Mouse (Mus musculus): ENCODE results near the gene Tbc1d32.
A peak's percentile ranks its signal among the peaks of the same experiment; 100 is the strongest.

The Tbc1d32 gene

DNA sequence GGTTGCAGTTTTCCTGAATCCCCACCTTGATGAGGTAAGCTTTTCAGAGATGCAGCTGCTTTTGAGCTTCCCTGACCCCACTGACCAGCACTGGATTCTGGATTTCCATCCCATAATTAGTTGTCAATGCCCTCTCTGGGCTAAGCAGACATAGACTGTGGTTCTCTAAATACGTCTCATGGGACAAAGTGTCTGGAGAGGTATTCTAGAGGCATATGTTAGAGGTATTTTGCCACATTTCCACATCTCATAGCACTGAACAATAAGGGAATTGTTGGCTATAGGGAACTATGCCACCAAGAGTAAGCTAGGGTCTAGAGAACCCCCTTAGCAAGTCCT, 121.5 kb downstream of the Tbc1d32 start:
- DNase-seq (ENCODE audit: low spot score), result no peak

DNA sequence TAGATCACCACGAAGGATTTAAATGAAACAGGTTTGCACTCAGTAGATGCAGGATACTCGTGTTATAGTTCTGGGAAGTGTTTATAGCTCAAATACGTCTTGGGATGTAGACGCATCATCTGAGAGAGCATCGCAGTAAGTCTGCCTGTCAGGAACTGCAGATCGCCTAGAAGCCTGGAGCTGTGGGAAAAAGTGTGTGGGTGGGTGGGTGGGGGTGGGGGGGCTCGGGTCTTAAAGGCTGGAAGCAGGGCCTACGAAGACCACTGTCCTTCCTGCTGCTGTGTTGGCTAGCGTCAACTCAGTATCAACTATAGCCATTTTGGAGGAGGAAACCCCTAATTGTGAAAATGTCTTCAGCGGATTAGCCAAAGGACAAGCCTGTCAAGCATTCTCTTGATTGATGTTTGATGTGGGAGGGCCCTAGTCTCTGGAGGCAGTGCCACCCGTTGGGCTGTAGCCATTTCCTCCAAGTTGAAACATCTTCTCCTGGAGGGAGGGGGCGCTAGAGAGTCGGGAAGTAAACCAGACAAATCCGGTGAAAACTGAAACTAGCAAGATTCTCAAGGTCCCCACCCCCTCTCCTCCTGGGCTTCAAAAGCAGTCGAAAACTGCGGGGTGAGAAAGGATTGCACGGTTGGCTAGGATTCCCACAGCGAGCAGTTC, 122.0 kb downstream of the Tbc1d32 start, which contains the start of gene Msl3l2:
TSS of gene Msl3l2 (plus strand) at position 585 of the 663 bp plus-strand sequence.
- peak; percentile 89 for DNase-seq (ENCODE audit: low spot score)

DNA sequence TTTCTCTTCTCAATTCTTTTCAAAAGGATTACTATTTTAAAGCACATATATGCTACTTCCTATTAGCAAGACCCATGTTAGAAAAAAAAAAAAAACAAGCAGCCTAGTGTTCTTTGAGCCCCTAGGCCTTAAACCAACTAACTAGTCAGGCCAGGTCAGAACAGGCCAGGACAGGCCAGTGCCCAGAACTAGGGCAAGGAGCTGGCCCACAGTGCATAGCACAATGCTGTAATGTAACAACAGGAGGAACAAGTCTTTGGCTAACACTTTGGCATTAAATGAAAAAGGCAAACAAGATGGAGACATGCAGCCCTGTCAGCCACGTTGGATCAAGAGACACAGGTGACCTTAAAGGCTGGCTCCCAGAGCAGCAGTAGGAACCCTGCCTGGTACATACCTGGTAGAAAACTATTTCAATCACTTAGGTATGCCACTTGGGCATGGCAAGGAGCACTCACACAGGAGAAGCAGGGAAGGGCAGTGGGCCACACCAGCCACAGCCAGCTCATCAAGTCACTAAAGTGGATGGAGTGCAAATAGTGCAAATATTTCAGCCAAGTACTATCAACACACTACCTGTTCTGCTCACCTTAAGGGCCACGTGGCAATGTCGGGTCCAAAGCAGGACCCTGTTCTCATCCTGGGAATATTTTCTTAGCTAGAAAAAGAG, 128.7 kb downstream of the Tbc1d32 start:
- no peak for DNase-seq (ENCODE audit: low spot score)

DNA sequence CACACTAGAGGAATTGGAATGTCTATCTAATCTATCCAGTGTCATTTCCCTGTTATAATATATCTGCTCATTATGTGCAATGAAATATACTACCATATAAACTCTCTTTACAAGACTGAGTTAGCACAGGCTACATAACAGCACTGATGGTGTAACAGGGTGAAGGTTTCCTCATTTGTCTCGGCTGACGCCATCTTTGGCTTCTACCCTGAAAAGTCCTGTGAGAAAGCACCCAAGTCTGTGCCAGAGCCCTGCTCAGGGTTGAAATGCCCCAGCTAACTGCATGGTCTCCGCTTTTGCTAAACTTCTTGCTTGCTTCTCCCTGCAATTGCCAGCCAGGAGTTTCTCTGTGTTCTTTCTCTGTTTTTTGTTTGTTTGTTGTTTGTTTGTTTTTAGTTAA, 129.4 kb downstream of the Tbc1d32 start:
- DNase-seq (ENCODE audit: low spot score), result no peak

DNA sequence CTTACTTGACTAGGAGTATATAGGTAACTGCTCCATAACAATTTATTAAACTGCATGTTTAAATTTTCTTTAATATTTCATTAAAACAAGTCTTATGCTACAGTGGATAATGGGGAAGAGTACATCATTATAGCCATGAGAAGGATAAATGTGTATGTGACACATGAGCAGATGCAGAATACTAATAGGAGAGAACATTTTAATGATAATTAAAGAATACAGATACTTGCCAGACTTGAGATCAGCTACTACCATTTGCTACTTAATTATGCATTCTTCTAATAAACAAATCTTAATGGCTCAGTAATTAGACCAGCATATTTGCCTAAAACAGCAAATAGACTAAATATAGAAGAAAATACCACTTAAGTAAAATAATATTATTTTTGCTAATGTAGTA, 131.7 kb downstream of the Tbc1d32 start:
- no peak for DNase-seq (ENCODE audit: low spot score)

DNA sequence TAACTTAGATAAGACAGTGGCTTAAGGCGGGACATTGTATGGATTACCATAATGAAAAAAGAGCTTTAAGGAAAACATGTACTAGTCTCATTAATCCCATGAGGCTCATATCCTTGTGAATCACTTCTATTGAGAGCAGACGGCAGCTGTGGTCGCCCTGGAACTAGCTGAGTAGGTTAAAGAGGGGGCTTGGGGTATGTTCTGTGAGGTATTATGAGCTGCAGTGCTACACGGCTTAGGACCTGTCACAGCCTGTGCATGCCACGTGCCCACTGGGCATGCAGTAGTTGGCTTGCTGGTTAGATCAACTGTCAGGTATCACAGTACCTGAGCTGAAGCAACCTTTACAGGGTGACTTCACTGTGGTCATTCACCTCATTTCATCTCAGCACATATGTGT, 133.9 kb downstream of the Tbc1d32 start:
- no peak for DNase-seq (ENCODE audit: low spot score)

DNA sequence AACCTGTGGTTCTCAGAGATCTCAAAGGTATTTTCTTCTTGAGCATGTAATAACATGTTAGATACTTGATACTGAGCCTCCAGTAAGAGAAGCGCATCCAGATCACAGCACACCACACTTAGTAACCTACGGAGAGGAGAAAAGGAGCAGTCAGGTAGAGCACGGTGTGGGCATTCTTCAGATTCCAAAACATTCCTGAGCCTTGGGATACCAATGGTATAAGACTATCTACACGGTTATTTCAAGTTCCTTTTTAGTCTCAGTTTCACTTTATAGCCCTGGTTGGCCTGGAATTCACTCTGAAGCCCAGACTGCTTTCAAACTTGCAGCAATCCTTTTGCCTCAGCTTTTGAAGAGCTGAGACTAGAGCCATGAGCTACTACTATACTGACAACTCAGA, 138.8 kb downstream of the Tbc1d32 start:
- DNase-seq (ENCODE audit: low spot score), result no peak

DNA sequence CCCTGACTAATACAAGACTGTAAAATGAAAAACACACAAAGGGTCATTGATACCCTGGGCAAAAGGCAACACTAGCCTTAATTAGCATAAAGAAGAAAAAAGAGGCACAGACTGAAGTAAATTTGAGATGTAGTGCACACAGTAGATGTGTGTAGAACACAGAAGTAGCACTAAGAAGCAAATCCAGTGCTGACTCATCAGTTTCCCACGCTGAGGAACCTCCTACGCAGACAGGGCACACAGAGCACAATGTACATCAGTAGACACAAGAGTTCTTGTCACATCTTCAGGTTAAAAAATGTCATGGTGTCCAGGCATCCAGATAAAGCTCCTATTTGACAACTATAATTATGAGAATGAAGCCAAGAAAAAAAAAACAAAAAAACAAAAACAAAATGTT, 165.7 kb downstream of the Tbc1d32 start:
- no peak for DNase-seq (ENCODE audit: low spot score)

DNA sequence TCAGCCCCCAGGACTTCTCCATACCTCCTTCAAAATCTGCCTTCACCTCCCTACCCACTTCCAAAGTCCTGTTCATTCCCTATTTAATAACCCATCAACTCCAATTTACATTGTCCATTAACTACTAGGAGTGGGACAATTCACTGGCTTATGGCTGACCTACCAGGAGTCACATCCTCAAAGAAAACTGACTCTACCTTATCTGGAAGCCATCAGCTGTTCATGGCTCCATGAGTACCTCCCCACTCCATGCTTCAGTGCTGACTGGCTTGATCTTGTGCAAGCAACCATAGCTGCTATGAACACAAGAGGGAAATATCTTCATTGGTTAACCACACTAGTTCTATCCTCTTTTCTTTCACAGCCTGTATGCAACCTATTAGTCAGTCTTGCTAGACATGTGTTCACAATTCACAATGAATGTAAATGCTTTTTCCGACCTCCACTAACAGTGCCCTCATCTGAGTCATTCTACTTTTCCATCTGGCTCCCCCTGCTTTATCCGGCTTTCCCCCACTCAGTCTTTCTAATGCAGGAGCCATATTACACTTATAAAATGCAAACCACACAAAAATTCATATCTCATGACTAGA, 167.2 kb downstream of the Tbc1d32 start:
- no peak for DNase-seq (ENCODE audit: low spot score)

DNA sequence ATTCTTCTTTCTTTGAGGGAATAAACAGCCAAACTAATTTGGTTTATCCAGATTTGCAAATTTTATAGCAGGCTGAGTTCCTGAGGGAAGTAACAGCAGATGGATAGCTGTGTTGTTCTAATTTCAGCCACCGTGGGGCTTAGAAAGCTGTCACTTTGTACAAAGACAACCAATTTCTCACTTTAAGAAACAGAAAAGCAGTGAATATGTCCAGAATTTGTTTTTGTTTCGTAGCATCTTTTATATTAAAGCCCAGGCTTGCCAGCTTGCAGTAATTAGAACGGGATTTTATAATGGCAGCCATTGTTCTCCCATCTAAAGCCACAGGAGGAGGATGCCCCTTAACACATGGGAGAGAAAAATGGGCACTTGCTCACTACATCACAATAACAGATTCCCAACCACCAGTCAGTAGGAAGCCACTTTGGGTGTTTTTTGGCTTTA, 169.5 kb downstream of the Tbc1d32 start:
- no peak for DNase-seq (ENCODE audit: low spot score)

DNA sequence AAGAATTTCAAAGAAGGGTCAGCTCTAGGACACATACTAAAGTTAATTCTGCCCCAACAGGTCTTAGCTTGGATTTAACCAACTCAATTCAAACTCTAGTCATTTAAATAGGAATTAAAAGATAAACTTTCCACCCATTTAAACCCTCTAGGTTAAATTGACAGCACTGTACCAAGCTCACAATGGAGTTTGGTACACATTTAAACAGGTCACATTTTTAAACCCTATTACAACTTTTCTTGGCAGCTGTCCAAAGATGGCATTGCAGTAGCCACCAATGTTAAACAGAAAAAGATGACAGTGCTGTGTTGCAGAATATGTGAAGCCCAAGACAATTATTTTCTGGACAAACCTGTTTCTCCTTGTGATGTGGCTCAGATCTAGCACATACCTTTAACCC, 203.1 kb downstream of the Tbc1d32 start:
- no peak for DNase-seq (ENCODE audit: low spot score)

DNA sequence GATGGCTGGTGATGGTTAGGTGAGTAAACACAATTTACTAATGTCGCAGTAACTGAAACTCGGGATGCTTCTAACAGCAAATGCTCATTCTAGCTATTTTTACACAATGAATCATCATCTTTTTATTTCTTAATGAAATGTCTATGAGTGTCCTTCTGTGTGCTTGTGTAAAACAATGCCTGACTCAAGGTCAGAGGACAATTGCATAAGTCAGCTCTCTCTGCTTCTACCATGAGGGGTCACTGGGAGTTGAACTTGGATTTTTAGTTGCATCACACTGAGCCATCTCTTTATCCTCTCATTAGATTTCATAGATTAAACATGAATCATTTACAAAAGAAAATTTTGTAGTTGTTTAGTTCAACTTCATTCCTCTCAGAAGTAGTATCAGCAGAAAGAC, 203.9 kb downstream of the Tbc1d32 start:
- DNase-seq (ENCODE audit: low spot score), result no peak

DNA sequence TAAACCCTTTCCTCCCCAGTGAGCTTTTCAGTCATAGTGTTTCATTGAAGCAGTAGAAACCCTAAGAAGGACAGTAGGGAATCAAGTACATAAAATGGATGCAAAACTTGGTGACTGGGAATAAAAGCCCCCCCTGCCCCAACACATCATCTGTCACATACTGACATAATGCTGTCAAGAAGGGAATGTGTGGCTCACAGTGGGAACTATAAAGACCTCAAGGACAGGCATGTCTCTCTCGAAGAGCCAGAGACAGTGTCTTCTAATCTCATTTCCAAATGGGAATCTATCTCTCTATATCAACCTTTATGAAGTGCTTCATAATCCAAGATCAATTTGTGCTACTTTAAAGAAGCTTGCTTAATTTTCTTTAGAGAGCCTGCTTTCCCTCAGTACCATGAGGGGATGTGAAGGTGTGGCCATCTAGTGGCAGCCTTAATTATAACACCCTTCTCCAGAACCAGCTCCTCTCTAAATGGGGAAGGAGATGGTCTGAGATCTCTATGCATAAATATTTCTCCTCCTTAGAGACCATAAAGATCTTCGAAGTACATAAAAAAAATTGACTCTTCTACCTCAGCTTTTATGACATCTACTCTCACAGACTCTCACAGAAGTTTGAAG, 248.5 kb downstream of the Tbc1d32 start:
- DNase-seq (ENCODE audit: low spot score), result peak; percentile 33

DNA sequence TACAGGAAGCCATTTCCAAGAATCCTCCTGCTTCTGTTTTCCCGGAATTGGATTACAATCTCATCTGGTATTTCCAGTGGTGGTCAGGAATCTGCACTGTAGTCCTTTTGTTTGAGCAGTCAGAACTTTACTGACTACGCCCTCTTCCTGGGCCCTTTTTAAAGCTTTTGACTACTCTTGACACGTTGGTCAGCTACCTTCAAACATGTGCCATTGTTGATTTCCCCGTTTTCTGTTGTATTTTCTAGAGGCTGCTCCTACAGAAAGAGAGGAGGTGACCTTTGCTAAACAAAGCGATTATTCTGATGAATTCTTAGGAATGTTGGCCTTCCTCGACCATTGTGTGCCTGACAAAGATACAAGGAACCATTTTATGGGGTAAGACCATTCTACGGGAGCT, 250.5 kb downstream of the Tbc1d32 start:
- DNase-seq (ENCODE audit: low spot score), result no peak
